ENCODE assay signal across 20 mouse cellular contexts in genomic region chr5:20748142-20748541, GRCm38 (mm10).
DNase-seq lines count a peak whose midpoint lies in the region; ATAC-seq and TF ChIP-seq lines count a peak whose summit lies in the region.
"Had no signal": no experiment of that assay in that cellular context is flagged by ENCODE, and none has a peak within 500 bp of the region (broad histone marks: within the 10 kb centered on the region; RNA-seq: fewer than 3 reads in every experiment).

No protein-coding gene starts in this region.

- peaks cover 37% of the 10 kb centered on the region for H3K4me1 ChIP-seq in midbrain, embryonic 12.5 days
- H3K4me1 ChIP-seq in midbrain, postnatal 0 days (ENCODE audit: insufficient read depth, low read length): no peaks in the 10 kb centered on the region; the same call in 1 of the 2 replicates
- H3K4me1 ChIP-seq in forebrain, embryonic 15.5 days: peaks cover 38% of the 10 kb centered on the region
- H3K4me1 ChIP-seq in hindbrain, postnatal 0 days (ENCODE audit: insufficient read depth, low read length): 0 out of 2 replicates have a peak, but pooled peaks cover 11% of the 10 kb centered on the region
- peaks cover 15% of the 10 kb centered on the region for H3K4me1 ChIP-seq in thymus, adult 2 months (replicated peaks; ENCODE audit: control insufficient read depth, insufficient read depth, low read length)
- no peaks in the 10 kb centered on the region for H3K4me1 ChIP-seq in kidney, embryonic 14.5 days (ENCODE audit: control insufficient read depth, insufficient read depth, low read length)
- H3K4me1 ChIP-seq: kidney, embryonic 15.5 days; limb, embryonic 12.5 days; liver, embryonic 13.5 days had no signal

- no peak overlapping the region for H3K4me2 ChIP-seq in midbrain, embryonic 12.5 days (replicated peaks)
- H3K4me2 ChIP-seq in midbrain, postnatal 0 days (ENCODE audit: low read depth, low read length, poor library complexity, severe bottlenecking): no peak overlapping the region
- no peak overlapping the region for H3K4me2 ChIP-seq in forebrain, embryonic 15.5 days (replicated peaks)
- 0 out of 2 replicates have a peak overlapping the region, but pooled peaks have one; percentile 3 for H3K4me2 ChIP-seq in hindbrain, postnatal 0 days (ENCODE audit: low read depth, low read length)
- H3K4me2 ChIP-seq in kidney, embryonic 14.5 days (replicated peaks; ENCODE audit: low read depth, low read length): no peak overlapping the region
- H3K4me2 ChIP-seq: kidney, embryonic 15.5 days; limb, embryonic 12.5 days; liver, embryonic 13.5 days; lung, embryonic 15.5 days had no signal

- DNase-seq in midbrain, postnatal 0 days (ENCODE audit: low spot score): no peak
- no peak for DNase-seq in hindbrain, postnatal 0 days (ENCODE audit: low spot score)
- DNase-seq in adrenal gland, adult (ENCODE audit: inconsistent age in 2 of 2, low spot score in 1 of 2): no peak
- DNase-seq in thymus, adult 2 months: no peak
- DNase-seq: adrenal gland, adult 2 months; cerebellum, adult 9-10 months; gastrocnemius, postnatal 10 days; heart, adult 18-20 months; heart, postnatal 36 days; liver, embryonic 13.5 days; right cerebral cortex, postnatal 14 days; spleen, adult 18-20 months had no signal

- no peaks in the 10 kb centered on the region for H3K9me3 ChIP-seq in midbrain, embryonic 12.5 days
- H3K9me3 ChIP-seq in midbrain, postnatal 0 days (ENCODE audit: low read length): no peaks in the 10 kb centered on the region
- no peaks in the 10 kb centered on the region for H3K9me3 ChIP-seq in forebrain, embryonic 15.5 days
- H3K9me3 ChIP-seq in hindbrain, postnatal 0 days (ENCODE audit: low read length): no peaks in the 10 kb centered on the region
- no peaks in the 10 kb centered on the region for H3K9me3 ChIP-seq in kidney, embryonic 14.5 days (ENCODE audit: control insufficient read depth, low read length)
- H3K9me3 ChIP-seq: embryonic facial prominence, embryonic 10.5 days; kidney, embryonic 15.5 days; limb, embryonic 12.5 days; liver, embryonic 13.5 days; lung, embryonic 15.5 days had no signal

- H3K4me3 ChIP-seq in midbrain, embryonic 12.5 days: no peak overlapping the region
- H3K4me3 ChIP-seq in midbrain, postnatal 0 days (ENCODE audit: low read depth, low read length): no peak overlapping the region
- H3K4me3 ChIP-seq in forebrain, embryonic 15.5 days: no peak overlapping the region
- no peak overlapping the region for H3K4me3 ChIP-seq in hindbrain, postnatal 0 days (ENCODE audit: low read length)
- no peak overlapping the region for H3K4me3 ChIP-seq in thymus, adult 2 months (ENCODE audit: control insufficient read depth, insufficient read depth, low read length)
- H3K4me3 ChIP-seq in kidney, embryonic 14.5 days (ENCODE audit: low read length): no peak overlapping the region
- H3K4me3 ChIP-seq: embryonic facial prominence, embryonic 10.5 days; kidney, embryonic 15.5 days; limb, embryonic 12.5 days; liver, embryonic 13.5 days; lung, embryonic 15.5 days had no signal

- no peak for TF ChIP-seq CTCF in midbrain, postnatal 0 days (IDR thresholded peaks at IDR 0.05)
- no peak for TF ChIP-seq CTCF in hindbrain, postnatal 0 days (IDR thresholded peaks at IDR 0.05; ENCODE audit: low read depth)
- TF ChIP-seq CTCF in thymus, adult 2 months (IDR thresholded peaks at IDR 0.05; ENCODE audit: borderline replicate concordance, control insufficient read depth, extremely low read depth, insufficient read depth, low read length, poor library complexity): no peak

- no peak overlapping the region for H3K27ac ChIP-seq in midbrain, embryonic 12.5 days (replicated peaks)
- H3K27ac ChIP-seq in midbrain, postnatal 0 days (ENCODE audit: low read depth, low read length): no peak overlapping the region
- H3K27ac ChIP-seq in forebrain, embryonic 15.5 days (replicated peaks): peak overlapping the region; percentile 52; the same call in 1 of the 2 replicates
- H3K27ac ChIP-seq in hindbrain, postnatal 0 days: no peak overlapping the region
- no peak overlapping the region for H3K27ac ChIP-seq in thymus, adult 2 months (ENCODE audit: control insufficient read depth, insufficient read depth, low read length)
- no peak overlapping the region for H3K27ac ChIP-seq in kidney, embryonic 14.5 days (ENCODE audit: low read depth, low read length)
- H3K27ac ChIP-seq: embryonic facial prominence, embryonic 10.5 days; kidney, embryonic 15.5 days; limb, embryonic 12.5 days; liver, embryonic 13.5 days; lung, embryonic 15.5 days; macrophage had no signal

- TF ChIP-seq POLR2A in thymus, adult 2 months (IDR thresholded peaks at IDR 0.05; ENCODE audit: control insufficient read depth, extremely low read depth, insufficient read depth, low read length, poor library complexity): no peak

- 58% methylated on average over 4 of the region's 4 CpGs for WGBS in midbrain, embryonic 12.5 days
- WGBS in midbrain, postnatal 0 days: 35% methylated on average over 4 of the region's 4 CpGs
- WGBS in forebrain, embryonic 15.5 days: 25% methylated on average over 4 of the region's 4 CpGs
- 31% methylated on average over 4 of the region's 4 CpGs for WGBS in hindbrain, postnatal 0 days
- WGBS in thymus, adult 2 months: 94% methylated on average over 4 of the region's 4 CpGs
- 90% methylated on average over 4 of the region's 4 CpGs for WGBS in kidney, embryonic 14.5 days

- no peaks in the 10 kb centered on the region for H3K27me3 ChIP-seq in midbrain, embryonic 12.5 days
- H3K27me3 ChIP-seq in midbrain, postnatal 0 days (ENCODE audit: insufficient read depth, low read length): no peaks in the 10 kb centered on the region
- no peaks in the 10 kb centered on the region for H3K27me3 ChIP-seq in forebrain, embryonic 15.5 days
- 0 out of 2 replicates have a peak, but pooled peaks cover 4% of the 10 kb centered on the region for H3K27me3 ChIP-seq in hindbrain, postnatal 0 days (ENCODE audit: insufficient read depth, low read length)
- no peaks in the 10 kb centered on the region for H3K27me3 ChIP-seq in thymus, adult 2 months (ENCODE audit: control insufficient read depth, insufficient read depth, low read length)
- H3K27me3 ChIP-seq in kidney, embryonic 14.5 days (ENCODE audit: control insufficient read depth, insufficient read depth, low read length): no peaks in the 10 kb centered on the region
- H3K27me3 ChIP-seq: kidney, embryonic 15.5 days; limb, embryonic 12.5 days; liver, embryonic 13.5 days; lung, embryonic 15.5 days had no signal

- ATAC-seq in midbrain, embryonic 12.5 days (ENCODE audit: low FRiP score, low read depth): peak; percentile 44
- no peak for ATAC-seq in midbrain, postnatal 0 days (ENCODE audit: low FRiP score)
- ATAC-seq in forebrain, embryonic 15.5 days (replicated peaks): peak; percentile 76
- 0 out of 2 replicates have a peak, but pooled peaks have one; percentile 11 for ATAC-seq in hindbrain, postnatal 0 days
- ATAC-seq in kidney, embryonic 14.5 days (ENCODE audit: low FRiP score, low TSS enrichment): no peak

- no peaks in the 10 kb centered on the region for H3K36me3 ChIP-seq in midbrain, embryonic 12.5 days
- no peaks in the 10 kb centered on the region for H3K36me3 ChIP-seq in midbrain, postnatal 0 days (ENCODE audit: insufficient read depth, low read length)
- H3K36me3 ChIP-seq in forebrain, embryonic 15.5 days: no peaks in the 10 kb centered on the region
- H3K36me3 ChIP-seq in hindbrain, postnatal 0 days (ENCODE audit: insufficient read depth, low read length): no peaks in the 10 kb centered on the region
- no peaks in the 10 kb centered on the region for H3K36me3 ChIP-seq in thymus, adult 2 months (ENCODE audit: control insufficient read depth, insufficient read depth, low read length)
- no peaks in the 10 kb centered on the region for H3K36me3 ChIP-seq in kidney, embryonic 14.5 days (ENCODE audit: control insufficient read depth, insufficient read depth, low read length)
- H3K36me3 ChIP-seq: embryonic facial prominence, embryonic 10.5 days; kidney, embryonic 15.5 days; limb, embryonic 12.5 days; liver, embryonic 13.5 days; lung, embryonic 15.5 days had no signal

- no peak overlapping the region for H3K9ac ChIP-seq in midbrain, embryonic 12.5 days (replicated peaks)
- H3K9ac ChIP-seq in midbrain, postnatal 0 days (replicated peaks; ENCODE audit: low read length, poor library complexity, severe bottlenecking): no peak overlapping the region
- H3K9ac ChIP-seq in forebrain, embryonic 15.5 days (replicated peaks): no peak overlapping the region
- no peak overlapping the region for H3K9ac ChIP-seq in hindbrain, postnatal 0 days (replicated peaks; ENCODE audit: low read length)
- H3K9ac ChIP-seq in kidney, embryonic 14.5 days (ENCODE audit: low read depth, low read length): no peak overlapping the region
- H3K9ac ChIP-seq: kidney, embryonic 15.5 days; limb, embryonic 12.5 days; liver, embryonic 13.5 days; lung, embryonic 15.5 days had no signal

Comparison
In these comparisons a context has a peak if more than half of its experiments do, and no peak if none do; other contexts are left out.
1. ATAC-seq: peak in midbrain, embryonic 12.5 days (single experiment), forebrain, embryonic 15.5 days (single experiment) and hindbrain, postnatal 0 days (single experiment); none in midbrain, postnatal 0 days (single experiment) and kidney, embryonic 14.5 days (single experiment).